Comparison of ENCODE assay signal across 24 mouse cellular contexts in genomic region chr11:69202469-69203230, GRCm38 (mm10). TPM values are rescaled to one million over a fixed set of nuclear protein-coding genes. Genes with fewer than 3 reads are reported as not detected.
A peak's percentile ranks its signal among the peaks of the same experiment; 100 is the strongest.
DNase-seq lines count a peak whose midpoint lies in the region; ATAC-seq lines count a peak whose summit lies in the region.
"Had no signal": no experiment of that assay in that cellular context is flagged by ENCODE, and none has a peak within 500 bp of the region (broad histone marks: within the 10 kb centered on the region; RNA-seq: fewer than 3 reads in every experiment).

No protein-coding gene starts in this region.

- H3K9me3 ChIP-seq in heart, embryonic 11.5 days (replicated peaks; ENCODE audit: control insufficient read depth, low read length) = no peaks in the 10 kb centered on the region
- no peaks in the 10 kb centered on the region for H3K9me3 ChIP-seq in liver, embryonic 11.5 days (ENCODE audit: control insufficient read depth, low read length)
- H3K9me3 ChIP-seq in forebrain, embryonic 12.5 days = no peaks in the 10 kb centered on the region
- H3K9me3 ChIP-seq: embryonic facial prominence, embryonic 13.5 days; hindbrain, embryonic 10.5 days; intestine, embryonic 15.5 days had no signal

- WGBS in heart, embryonic 11.5 days (ENCODE audit: insufficient replicate concordance) = 69% methylated on average over 13 of the region's 13 CpGs
- WGBS in liver, embryonic 11.5 days = 57% methylated on average over 13 of the region's 13 CpGs
- WGBS in forebrain, embryonic 12.5 days = 83% methylated on average over 13 of the region's 13 CpGs

- H3K4me1 ChIP-seq in heart, embryonic 11.5 days (ENCODE audit: control insufficient read depth, insufficient read depth, low read length) = peaks cover 1% of the 10 kb centered on the region
- no peaks in the 10 kb centered on the region for H3K4me1 ChIP-seq in liver, embryonic 11.5 days (replicated peaks; ENCODE audit: control insufficient read depth, insufficient read depth, low read length)
- 0 out of 2 replicates have a peak, but pooled peaks cover under 1% of the 10 kb centered on the region for H3K4me1 ChIP-seq in forebrain, embryonic 12.5 days
- H3K4me1 ChIP-seq: intestine, embryonic 15.5 days had no signal

- H3K4me3 ChIP-seq in heart, embryonic 11.5 days (ENCODE audit: low read depth, low read length) = no peak overlapping the region
- no peak overlapping the region for H3K4me3 ChIP-seq in liver, embryonic 11.5 days (ENCODE audit: low read depth, low read length)
- H3K4me3 ChIP-seq in forebrain, embryonic 12.5 days (replicated peaks) = no peak overlapping the region
- H3K4me3 ChIP-seq: embryonic facial prominence, embryonic 13.5 days; hindbrain, embryonic 10.5 days; intestine, embryonic 15.5 days had no signal

- peaks cover 8% of the 10 kb centered on the region for H3K27me3 ChIP-seq in heart, embryonic 11.5 days (ENCODE audit: control insufficient read depth, insufficient read depth, low read length)
- peaks cover 8% of the 10 kb centered on the region for H3K27me3 ChIP-seq in liver, embryonic 11.5 days (replicated peaks; ENCODE audit: control insufficient read depth, insufficient read depth, low read length)
- peaks cover 13% of the 10 kb centered on the region for H3K27me3 ChIP-seq in forebrain, embryonic 12.5 days

- H3K4me2 ChIP-seq in heart, embryonic 11.5 days = no peak overlapping the region
- no peak overlapping the region for H3K4me2 ChIP-seq in liver, embryonic 11.5 days
- H3K4me2 ChIP-seq in forebrain, embryonic 12.5 days = no peak overlapping the region
- H3K4me2 ChIP-seq: embryonic facial prominence, embryonic 13.5 days; hindbrain, embryonic 14.5 days; intestine, embryonic 15.5 days had no signal

- no peaks in the 10 kb centered on the region for H3K36me3 ChIP-seq in heart, embryonic 11.5 days (ENCODE audit: control insufficient read depth, insufficient read depth, low read length)
- H3K36me3 ChIP-seq in liver, embryonic 11.5 days (ENCODE audit: control insufficient read depth, insufficient read depth, low read length) = no peaks in the 10 kb centered on the region
- H3K36me3 ChIP-seq in forebrain, embryonic 12.5 days (replicated peaks) = no peaks in the 10 kb centered on the region
- H3K36me3 ChIP-seq: embryonic facial prominence, embryonic 13.5 days; hindbrain, embryonic 10.5 days; intestine, embryonic 15.5 days had no signal

- no peak overlapping the region for H3K9ac ChIP-seq in heart, embryonic 11.5 days (ENCODE audit: low read depth, low read length)
- no peak overlapping the region for H3K9ac ChIP-seq in liver, embryonic 11.5 days (ENCODE audit: low read depth, low read length)
- H3K9ac ChIP-seq in forebrain, embryonic 12.5 days = no peak overlapping the region
- H3K9ac ChIP-seq: embryonic facial prominence, embryonic 13.5 days; hindbrain, embryonic 14.5 days; intestine, embryonic 15.5 days had no signal

- peak; percentile 83 for DNase-seq in heart, adult 11 months
- peak; percentile 12 for DNase-seq in adipocyte (ENCODE audit: low spot score)
- DNase-seq in liver, embryonic 11.5 days (ENCODE audit: low spot score) = no peak
- DNase-seq in lung, postnatal 25 days (ENCODE audit: low spot score) = no peak
- DNase-seq: adrenal gland, postnatal 10 days; cerebellum, adult 11 months; cerebellum, adult 8-10 months; cerebellum, postnatal 14 days; kidney, adult 18-20 months had no signal

- no peak overlapping the region for H3K27ac ChIP-seq in heart, embryonic 11.5 days (ENCODE audit: low read depth, low read length)
- H3K27ac ChIP-seq in liver, embryonic 11.5 days (ENCODE audit: low read depth, low read length) = no peak overlapping the region
- no peak overlapping the region for H3K27ac ChIP-seq in forebrain, embryonic 12.5 days
- H3K27ac ChIP-seq: embryonic facial prominence, embryonic 13.5 days; hindbrain, embryonic 10.5 days; hindbrain, embryonic 14.5 days; intestine, embryonic 15.5 days had no signal

- ATAC-seq in heart, embryonic 11.5 days (replicated peaks; ENCODE audit: insufficient number of reproducible peaks, low FRiP score, low TSS enrichment) = no peak
- ATAC-seq in megakaryocyte progenitor cell, adult 5-6 weeks (replicated peaks; ENCODE audit: poor library complexity) = peak; percentile 68
- ATAC-seq in liver, embryonic 11.5 days (replicated peaks; ENCODE audit: low FRiP score) = no peak
- no peak for ATAC-seq in forebrain, embryonic 12.5 days (ENCODE audit: low FRiP score)
- ATAC-seq: forebrain, embryonic 14.5 days; intestine, embryonic 15.5 days had no signal

RNA-seq across cellular contexts. Expression of gene Alox8, which starts 5.0 kb away (rescaled TPM):
- 1.1 and 2.0 TPM in 2 replicates for polyA plus RNA-seq in heart, embryonic 11.5 days (2014; fragmentation: Nextera tagmentation; extraction: Ambion mirVana)
- 0.07 TPM in 1 of 2 replicates, not detected in the other for total RNA-seq in megakaryocyte progenitor cell, adult 5-6 weeks (2015)
- total RNA-seq in megakaryocyte progenitor cell, adult 5-6 weeks (2017) = 0.44 TPM in 1 of 2 replicates, not detected in the other
- polyA plus RNA-seq in liver, embryonic 11.5 days (2014; fragmentation: Nextera tagmentation; extraction: Ambion mirVana) = 0.12 TPM in 1 of 2 replicates, not detected in the other
- polyA plus RNA-seq in forebrain, embryonic 12.5 days (2016; fragmentation: Nextera tagmentation; extraction: Ambion mirVana) = not detected in 2 replicates
- total RNA-seq: adrenal gland, postnatal 10 days; gastrocnemius, adult 8-10 months had no signal
- polyA plus RNA-seq: gonadal fat pad, adult 2 months; hindbrain, embryonic 10.5 days had no signal

RNA-seq across cellular contexts. Expression of gene Gucy2e, which starts 34.2 kb away (rescaled TPM):
- polyA plus RNA-seq in heart, embryonic 11.5 days (2014; fragmentation: Nextera tagmentation; extraction: Ambion mirVana) = 0.13 and 0.17 TPM in 2 replicates
- 0.10 TPM in 1 of 2 replicates, not detected in the other for total RNA-seq in megakaryocyte progenitor cell, adult 5-6 weeks (2015)
- total RNA-seq in megakaryocyte progenitor cell, adult 5-6 weeks (2017) = 0.03 TPM in 1 of 2 replicates, not detected in the other
- 0.04 and 0.05 TPM in 2 replicates for polyA plus RNA-seq in liver, embryonic 11.5 days (2014; fragmentation: Nextera tagmentation; extraction: Ambion mirVana)
- polyA plus RNA-seq in forebrain, embryonic 12.5 days (2016; fragmentation: Nextera tagmentation; extraction: Ambion mirVana) = 0.17 and 0.19 TPM in 2 replicates
- total RNA-seq: adrenal gland, postnatal 10 days; adrenal gland, postnatal 4 days; gastrocnemius, adult 8-10 months; MEL had no signal
- polyA plus RNA-seq: C2C12 had no signal

RNA-seq across cellular contexts. Expression of gene Alox12b, which starts 45.9 kb away (rescaled TPM):
- polyA plus RNA-seq in heart, embryonic 11.5 days (2014; fragmentation: Nextera tagmentation; extraction: Ambion mirVana) = not detected in 2 replicates
- total RNA-seq in megakaryocyte progenitor cell, adult 5-6 weeks (2015) = not detected in 2 replicates
- total RNA-seq in megakaryocyte progenitor cell, adult 5-6 weeks (2017) = not detected in 2 replicates
- not detected in 2 replicates for polyA plus RNA-seq in liver, embryonic 11.5 days (2014; fragmentation: Nextera tagmentation; extraction: Ambion mirVana)
- polyA plus RNA-seq in forebrain, embryonic 12.5 days (2016; fragmentation: Nextera tagmentation; extraction: Ambion mirVana) = not detected in 2 replicates
- total RNA-seq: adrenal gland, postnatal 10 days; adrenal gland, postnatal 4 days; gastrocnemius, adult 8-10 months; heart, postnatal 25 days; MEL had no signal
- polyA plus RNA-seq: C2C12; embryonic facial prominence, embryonic 13.5 days; forebrain, embryonic 14.5 days; gonadal fat pad, adult 2 months; heart, embryonic 16.5 days; hindbrain, embryonic 10.5 days had no signal

Comparison
In these comparisons a context has a peak if more than half of its experiments do, and no peak if none do; other contexts are left out.
1. DNase-seq: peak in heart, adult 11 months (single experiment) and adipocyte (single experiment); none in liver, embryonic 11.5 days (single experiment) and lung, postnatal 25 days (single experiment).